Mouse (Mus musculus) forebrain, embryonic 15.5 days (tissue): ENCODE measurements around the gene Atxn10. TPM values are rescaled to one million over a fixed set of nuclear protein-coding genes. Genes with fewer than 3 reads are reported as not detected.

Experiments
- ATAC-seq: fragments of 200-750 bp; cut with Nextera tagmentation; replicated peaks from 2 replicates; pipeline ENCODE4 v1.8.0; 2017; ENCODE audit warnings: mild to moderate bottlenecking, moderate TSS enrichment, moderate library complexity
- H3K27ac ChIP-seq: fragments of 300-500 bp; sonication (generic); replicated peaks from 2 replicates; pipeline ENCODE4 v1.5.1; 2015; ENCODE audit warnings: mild to moderate bottlenecking, inconsistent platforms
- H3K27me3 ChIP-seq: fragments of 300-500 bp; sonication (generic); 2 replicates; pipeline ENCODE4 v1.6.1; 2015; ENCODE audit warnings: inconsistent platforms
- H3K36me3 ChIP-seq: fragments of 300-500 bp; sonication (generic); 2 replicates; pipeline ENCODE4 v1.6.1; 2015; ENCODE audit warnings: mild to moderate bottlenecking, inconsistent platforms
- H3K4me1 ChIP-seq: fragments of 300-500 bp; sonication (generic); 2 replicates; pipeline ENCODE4 v1.6.1; 2015; ENCODE audit warnings: inconsistent platforms
- H3K4me2 ChIP-seq: fragments of 300-500 bp; sonication (generic); replicated peaks from 2 replicates; pipeline ENCODE4 v1.6.1; 2015; ENCODE audit warnings: mild to moderate bottlenecking, inconsistent platforms
- H3K4me3 ChIP-seq: fragments of 300-500 bp; sonication (generic); 2 replicates; pipeline ENCODE4 v1.5.1; 2015; ENCODE audit warnings: mild to moderate bottlenecking, inconsistent platforms
- H3K9ac ChIP-seq: fragments of 300-500 bp; sonication (generic); replicated peaks from 2 replicates; pipeline ENCODE4 v1.6.1; 2015; ENCODE audit warnings: mild to moderate bottlenecking, inconsistent platforms
- H3K9me3 ChIP-seq: fragments of 300-500 bp; sonication (generic); 2 replicates; pipeline ENCODE4 v1.6.1; 2016; ENCODE audit warnings: inconsistent platforms
- WGBS: fragments of 180-500 bp; shearing (Covaris S2); methylation state at CpG from one replicate; pipeline ENCODE4 v1.1.7; 2015; ENCODE audit warnings: mixed read lengths; 5-methylcytosine and 5-hydroxymethylcytosine counted together
- polyA plus RNA-seq: library from polyadenylated mRNA; unstranded; fragments of >200 nt; fragmentation: Nextera tagmentation; extraction: Ambion mirVana; gene quantifications from 2 replicates; pipeline ENCODE4 v1.2.1, GENCODE M21; 2015

Gene Atxn10
- polyA plus RNA-seq, 1 experiment from 2014 or later: 526 TPM

- peak overlapping the region; percentile 73 for H3K4me2 ChIP-seq
- no peak overlapping the region for H3K9ac ChIP-seq
- peaks cover 30% of the 10 kb centered on the region for H3K4me1 ChIP-seq
- 82% methylated on average over 5 of the region's 5 CpGs for WGBS
- H3K36me3 ChIP-seq: no peaks in the 10 kb centered on the region
- H3K9me3 ChIP-seq: no peaks in the 10 kb centered on the region
- no peaks in the 10 kb centered on the region for H3K27me3 ChIP-seq
- no peak for ATAC-seq
- no peak overlapping the region for H3K27ac ChIP-seq
- peak overlapping the region; percentile 76 for H3K4me3 ChIP-seq
Observed at GRCm38 (mm10) chr15:85337979-85338378, 1.9 kb downstream of the Atxn10 start.

- ATAC-seq: no peak
- no peak overlapping the region for H3K4me2 ChIP-seq
- 93% methylated on average over 2 of the region's 2 CpGs for WGBS
- peaks cover 20% of the 10 kb centered on the region for H3K4me1 ChIP-seq
- no peak overlapping the region for H3K4me3 ChIP-seq
- H3K27me3 ChIP-seq: no peaks in the 10 kb centered on the region
- H3K9me3 ChIP-seq: no peaks in the 10 kb centered on the region
- H3K27ac ChIP-seq: no peak overlapping the region
- H3K36me3 ChIP-seq: no peaks in the 10 kb centered on the region
- no peak overlapping the region for H3K9ac ChIP-seq
Observed at GRCm38 (mm10) chr15:85342246-85342645, 6.2 kb downstream of the Atxn10 start.

DNA sequence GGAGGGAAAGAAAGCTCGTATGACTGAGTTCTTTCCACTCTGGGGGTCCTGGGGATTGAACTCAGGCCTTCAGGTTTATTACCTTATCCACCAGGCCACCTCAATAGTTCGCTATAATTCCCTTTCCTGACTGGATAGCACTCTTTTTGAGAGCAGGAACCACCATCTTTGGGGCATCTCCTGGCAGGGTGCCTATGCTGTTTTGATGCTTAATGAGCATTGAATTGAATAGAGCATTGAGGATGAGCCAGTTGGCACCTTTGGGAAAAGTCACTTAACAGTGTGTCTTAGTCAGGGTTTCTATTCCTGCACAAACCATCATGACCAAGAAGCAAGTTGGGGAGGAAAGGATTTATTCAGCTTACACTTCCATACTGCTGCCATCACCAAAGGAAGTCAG is 8.6 kb downstream of the Atxn10 start:
- no peak overlapping the region for H3K9ac ChIP-seq
- H3K27me3 ChIP-seq: no peaks in the 10 kb centered on the region
- no peaks in the 10 kb centered on the region for H3K9me3 ChIP-seq
- no peak overlapping the region for H3K4me2 ChIP-seq
- 92% methylated on average over 2 of the region's 2 CpGs for WGBS
- no peak overlapping the region for H3K27ac ChIP-seq
- no peaks in the 10 kb centered on the region for H3K4me1 ChIP-seq
- ATAC-seq: no peak
- H3K4me3 ChIP-seq: no peak overlapping the region
- no peaks in the 10 kb centered on the region for H3K36me3 ChIP-seq

DNA sequence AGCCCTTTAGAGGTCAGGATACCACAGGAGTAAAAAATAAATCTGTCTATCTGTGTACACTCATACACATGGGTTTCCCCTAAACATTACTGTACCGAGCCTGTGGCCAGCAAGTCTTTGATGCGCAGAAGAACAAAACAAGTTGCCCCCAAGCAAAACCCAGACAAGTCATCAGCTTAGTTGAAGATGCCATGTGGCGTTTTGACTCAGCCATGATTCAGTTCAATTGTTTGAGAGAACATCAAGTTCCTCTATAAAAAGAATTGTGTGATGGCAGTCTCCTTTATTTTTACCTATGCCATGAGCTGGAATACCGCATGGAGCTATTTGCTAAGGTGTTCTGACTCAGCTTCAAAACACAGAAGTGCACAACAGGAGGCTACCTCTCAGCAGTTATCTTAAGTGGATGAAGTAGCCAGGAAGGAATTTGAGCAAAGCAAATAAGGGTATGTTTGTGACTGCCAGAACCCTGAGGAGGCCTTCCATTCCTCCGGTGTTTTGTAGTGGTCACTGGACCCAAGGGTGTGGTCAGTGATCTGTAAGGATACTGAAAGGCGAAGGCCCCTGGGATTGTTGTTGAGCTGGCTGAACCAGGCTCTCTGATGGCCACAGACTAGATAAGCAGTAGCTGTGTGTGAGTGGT is 11.1 kb downstream of the Atxn10 start:
- H3K9me3 ChIP-seq: no peaks in the 10 kb centered on the region
- 89% methylated on average over 6 of the region's 6 CpGs for WGBS
- ATAC-seq: no peak
- no peaks in the 10 kb centered on the region for H3K4me1 ChIP-seq
- no peaks in the 10 kb centered on the region for H3K27me3 ChIP-seq
- H3K36me3 ChIP-seq: no peaks in the 10 kb centered on the region
- no peak overlapping the region for H3K9ac ChIP-seq
- no peak overlapping the region for H3K27ac ChIP-seq
- H3K4me2 ChIP-seq: no peak overlapping the region
- no peak overlapping the region for H3K4me3 ChIP-seq

- Histone ChIP-seq H3K9ac (no peak overlapping the region), H3K9me3 (no peaks in the 10 kb centered on the region), H3K4me1 (no peaks in the 10 kb centered on the region), H3K4me2 (no peak overlapping the region), H3K27me3 (no peaks in the 10 kb centered on the region), H3K27ac (no peak overlapping the region), H3K36me3 (no peaks in the 10 kb centered on the region), H3K4me3 (no peak overlapping the region)
- 85% methylated on average over 2 of the region's 2 CpGs for WGBS
- no peak for ATAC-seq
Observed at GRCm38 (mm10) chr15:85350144-85350543, 14.1 kb downstream of the Atxn10 start.

- ATAC-seq: no peak
- Histone ChIP-seq H3K27me3 (no peaks in the 10 kb centered on the region), H3K27ac (no peak overlapping the region), H3K4me1 (peaks cover 8% of the 10 kb centered on the region), H3K36me3 (no peaks in the 10 kb centered on the region), H3K4me2 (no peak overlapping the region), H3K9ac (no peak overlapping the region), H3K9me3 (no peaks in the 10 kb centered on the region), H3K4me3 (no peak overlapping the region)
- 93% methylated on average over 9 of the region's 9 CpGs for WGBS
Observed at GRCm38 (mm10) chr15:85354060-85354459, 18.0 kb downstream of the Atxn10 start.

- 82% methylated on average over 6 of the region's 6 CpGs for WGBS
- H3K9ac ChIP-seq: no peak overlapping the region
- H3K4me3 ChIP-seq: no peak overlapping the region
- peaks cover 8% of the 10 kb centered on the region for H3K4me1 ChIP-seq
- ATAC-seq: no peak
- H3K4me2 ChIP-seq: no peak overlapping the region
- no peaks in the 10 kb centered on the region for H3K9me3 ChIP-seq
- H3K36me3 ChIP-seq: peaks cover 13% of the 10 kb centered on the region
- H3K27me3 ChIP-seq: no peaks in the 10 kb centered on the region
- no peak overlapping the region for H3K27ac ChIP-seq
Observed at GRCm38 (mm10) chr15:85356112-85356511, 20.1 kb downstream of the Atxn10 start.

GRCm38 (mm10) chr15:85357465-85358225 is 21.6 kb downstream of the Atxn10 start:
- ATAC-seq: no peak

DNA sequence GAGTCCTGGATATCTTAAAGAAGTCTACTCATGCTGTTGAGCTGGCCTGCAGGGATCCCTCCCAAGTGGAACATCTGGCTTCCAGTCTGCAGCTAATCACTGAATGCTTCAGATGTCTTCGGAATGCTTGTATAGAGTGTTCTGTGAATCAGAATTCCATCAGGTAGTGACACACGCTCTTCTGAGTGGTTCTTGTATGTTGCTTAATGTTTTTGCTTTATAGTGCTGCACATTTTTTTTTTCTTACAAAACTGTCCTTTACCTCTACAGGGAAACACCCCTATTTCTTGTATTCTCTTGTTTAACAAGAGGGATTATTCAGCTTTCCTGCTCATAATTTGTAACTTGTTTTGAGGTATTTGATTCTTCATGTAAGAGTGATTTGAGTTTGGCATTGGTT is 23.4 kb downstream of the Atxn10 start:
- Histone ChIP-seq H3K36me3 (peaks cover 37% of the 10 kb centered on the region), H3K4me1 (peaks cover 8% of the 10 kb centered on the region), H3K4me2 (no peak overlapping the region), H3K9ac (no peak overlapping the region), H3K9me3 (no peaks in the 10 kb centered on the region), H3K27me3 (no peaks in the 10 kb centered on the region), H3K4me3 (no peak overlapping the region), H3K27ac (no peak overlapping the region)
- 82% methylated on average over 2 of the region's 2 CpGs for WGBS
- ATAC-seq: no peak

More at GRCm38 (mm10) chr15:85357465-85358225, 21.6 kb downstream of the Atxn10 start:
- WGBS: 92% methylated on average over 4 of the region's 4 CpGs
- Histone ChIP-seq H3K27ac (no peak overlapping the region), H3K4me1 (peaks cover 8% of the 10 kb centered on the region), H3K4me2 (no peak overlapping the region), H3K4me3 (no peak overlapping the region), H3K9me3 (no peaks in the 10 kb centered on the region), H3K27me3 (no peaks in the 10 kb centered on the region), H3K9ac (no peak overlapping the region), H3K36me3 (peaks cover 25% of the 10 kb centered on the region)

- H3K36me3 ChIP-seq: peaks cover 42% of the 10 kb centered on the region
- peaks cover 8% of the 10 kb centered on the region for H3K4me1 ChIP-seq
- no peak overlapping the region for H3K27ac ChIP-seq
- ATAC-seq: no peak
- no peak overlapping the region for H3K9ac ChIP-seq
- H3K27me3 ChIP-seq: no peaks in the 10 kb centered on the region
- 89% methylated on average over 4 of the region's 4 CpGs for WGBS
- no peak overlapping the region for H3K4me3 ChIP-seq
- no peaks in the 10 kb centered on the region for H3K9me3 ChIP-seq
- no peak overlapping the region for H3K4me2 ChIP-seq
Observed at GRCm38 (mm10) chr15:85359901-85360300, 23.9 kb downstream of the Atxn10 start.

DNA sequence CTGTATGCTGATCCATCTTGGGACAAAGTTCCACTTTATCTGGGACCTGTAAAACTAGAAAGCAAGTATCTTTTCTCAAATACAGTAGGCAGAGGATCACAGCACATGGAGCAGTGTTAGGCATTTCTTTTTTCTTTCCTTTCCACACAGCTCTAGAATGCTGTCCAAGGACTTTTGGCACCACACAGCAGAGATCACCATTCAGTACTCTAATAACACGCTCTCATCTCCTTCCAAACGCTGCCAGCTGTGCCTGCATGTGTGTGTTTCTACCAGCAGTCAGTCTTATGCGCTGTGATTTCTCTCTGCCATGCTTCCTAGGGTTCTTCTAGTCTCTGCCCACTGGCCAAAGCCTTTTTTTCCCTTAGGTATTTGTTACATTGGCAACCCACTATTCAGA is 28.3 kb downstream of the Atxn10 start:
- Histone ChIP-seq H3K36me3 (peaks cover 62% of the 10 kb centered on the region), H3K4me3 (no peak overlapping the region)
- ATAC-seq: no peak

DNA sequence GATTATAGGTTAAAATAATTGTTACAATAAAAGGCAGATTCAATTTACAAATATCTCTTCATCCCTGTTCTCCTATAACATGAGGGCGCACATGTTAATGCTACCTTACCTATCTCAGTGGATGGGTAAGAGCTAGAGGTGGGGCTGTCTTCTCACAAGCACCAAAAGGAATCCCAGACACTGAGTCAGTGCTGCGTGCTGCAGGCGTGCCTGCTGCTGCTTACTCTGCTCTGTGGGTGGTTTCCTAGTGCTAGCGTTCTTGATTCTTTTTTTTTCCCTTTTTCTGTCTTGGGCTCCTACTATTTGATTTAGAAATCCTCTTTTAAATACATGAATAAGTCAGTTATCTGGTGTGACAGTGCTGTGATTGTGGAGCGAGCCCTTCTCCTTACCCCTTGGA is 30.9 kb downstream of the Atxn10 start:
- H3K4me3 ChIP-seq: no peak overlapping the region
- no peak overlapping the region for H3K4me2 ChIP-seq
- no peaks in the 10 kb centered on the region for H3K9me3 ChIP-seq
- peaks cover 44% of the 10 kb centered on the region for H3K36me3 ChIP-seq
- WGBS: 82% methylated on average over 5 of the region's 5 CpGs
- H3K27me3 ChIP-seq: no peaks in the 10 kb centered on the region
- H3K27ac ChIP-seq: no peak overlapping the region
- no peak overlapping the region for H3K9ac ChIP-seq
- H3K4me1 ChIP-seq: peaks cover 4% of the 10 kb centered on the region; the same call in 1 of the 2 replicates
- ATAC-seq: no peak

More for the DNA sequence above, 28.3 kb downstream of the Atxn10 start:
- Histone ChIP-seq H3K27me3 (no peaks in the 10 kb centered on the region), H3K4me1 (peaks cover 4% of the 10 kb centered on the region; the same call in 1 of the 2 replicates), H3K9me3 (no peaks in the 10 kb centered on the region), H3K9ac (no peak overlapping the region), H3K4me2 (no peak overlapping the region), H3K27ac (0 out of 2 replicates have a peak overlapping the region, but pooled peaks have one; percentile 1)
- 79% methylated on average over 3 of the region's 3 CpGs for whole genome bisulfite sequencing
